Mouse (Mus musculus) frontal cortex, postnatal 25 days (tissue): Measurements from ENCODE around the gene Gcnt4.

Source experiments
- DNase-seq, 2 experiments: peaks; one replicate each; pipeline ENCODE4 v3.0.0; 2022; ENCODE audit warnings: low spot score in 2 of 2

Gcnt4 gene

GRCm38 (mm10) chr13:96947722-96948121 is 23.2 kb downstream of the Gcnt4 start:
- DNase-seq: no peak

GRCm38 (mm10) chr13:96951880-96952279 is 27.4 kb downstream of the Gcnt4 start:
- no peak for DNase-seq

GRCm38 (mm10) chr13:96956466-96956865 is 32.0 kb downstream of the Gcnt4 start:
- no peak for DNase-seq

GRCm38 (mm10) chr13:96960019-96960418 is 35.5 kb downstream of the Gcnt4 start:
- no peak for DNase-seq

- no peak for DNase-seq
Observed at GRCm38 (mm10) chr13:96961366-96962157, 37.1 kb downstream of the Gcnt4 start.

GRCm38 (mm10) chr13:96962801-96963200 is 38.3 kb downstream of the Gcnt4 start:
- DNase-seq: no peak

- no peak for DNase-seq
Observed at GRCm38 (mm10) chr13:96964981-96965380, 40.5 kb downstream of the Gcnt4 start.

GRCm38 (mm10) chr13:96966210-96967089 is 42.0 kb downstream of the Gcnt4 start:
- DNase-seq: no peak

- no peak for DNase-seq
Observed at GRCm38 (mm10) chr13:96967091-96967490, 42.6 kb downstream of the Gcnt4 start.

GRCm38 (mm10) chr13:96967822-96968221 is 43.3 kb downstream of the Gcnt4 start:
- no peak for DNase-seq

- DNase-seq: no peak
Observed at GRCm38 (mm10) chr13:96971076-96971475, 46.6 kb downstream of the Gcnt4 start.

GRCm38 (mm10) chr13:96971861-96972282 is 47.4 kb downstream of the Gcnt4 start:
- no peak for DNase-seq

- no peak for DNase-seq
Observed at GRCm38 (mm10) chr13:96973318-96973717, 48.8 kb downstream of the Gcnt4 start.

- DNase-seq: no peak
Observed at GRCm38 (mm10) chr13:96976986-96977595, 52.6 kb downstream of the Gcnt4 start.

GRCm38 (mm10) chr13:96980561-96980960 is 56.1 kb downstream of the Gcnt4 start:
- no peak for DNase-seq

GRCm38 (mm10) chr13:96983251-96984126 is 59.0 kb downstream of the Gcnt4 start:
- DNase-seq: no peak

- no peak for DNase-seq
Observed at GRCm38 (mm10) chr13:96984688-96985087, 60.2 kb downstream of the Gcnt4 start.

- no peak for DNase-seq
Observed at GRCm38 (mm10) chr13:96985599-96986275, 61.2 kb downstream of the Gcnt4 start.

- no peak for DNase-seq
Observed at GRCm38 (mm10) chr13:96989129-96989528, 64.6 kb downstream of the Gcnt4 start.

- no peak for DNase-seq
Observed at GRCm38 (mm10) chr13:96990045-96990444, 65.6 kb downstream of the Gcnt4 start.
